Mouse (Mus musculus) brain, embryonic 14.5 days (tissue): ENCODE data around the gene Capn15.

Experiments
- CTCF ChIP-seq: fragments of 200-500 bp; IDR thresholded peaks from 2 replicates; pipeline ENCODE4 v1.5.1; 2012; ENCODE audit warnings: inconsistent platforms, mild to moderate bottlenecking, moderate library complexity, borderline replicate concordance; ENCODE audit not compliant: insufficient read depth, insufficient read length; ENCODE audit errors: extremely low read depth
- POLR2A ChIP-seq: fragments of 200-500 bp; IDR thresholded peaks from 2 replicates; pipeline ENCODE4 v1.6.1; 2012; ENCODE audit warnings: mild to moderate bottlenecking, inconsistent platforms, borderline replicate concordance; ENCODE audit not compliant: poor library complexity, insufficient read depth, insufficient read length, severe bottlenecking; ENCODE audit errors: extremely low read depth

DNA sequence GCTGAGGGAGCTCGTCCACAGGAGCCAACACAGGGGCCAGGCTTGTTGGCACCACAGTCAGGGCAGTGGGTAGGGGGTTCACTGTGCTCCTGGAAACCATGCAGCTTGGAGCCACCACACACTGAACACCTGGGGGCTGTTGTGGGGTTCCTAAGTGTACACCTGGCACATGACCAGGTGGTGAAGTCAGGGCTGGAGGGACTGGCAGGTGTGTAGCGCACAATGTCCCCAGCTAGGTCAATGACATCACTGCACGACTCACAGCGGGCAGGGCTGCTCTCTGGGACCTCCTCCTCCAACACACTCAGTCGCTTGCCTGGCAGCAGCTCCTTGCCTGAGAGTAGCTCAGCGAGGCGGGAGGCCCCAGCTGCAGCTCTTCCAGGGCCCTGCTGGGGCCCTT is 21.3 kb downstream of the Capn15 start:
- no peak for TF ChIP-seq POLR2A
- no peak for TF ChIP-seq CTCF
